Mouse (Mus musculus): ENCODE measurements around the gene Ndufs2. TPM values are rescaled to one million over a fixed set of nuclear protein-coding genes. Genes with fewer than 3 reads are reported as not detected.

Gene Ndufs2
- polyA plus RNA-seq, 1 experiment from 2014 or later: 280 TPM

- H3K9ac ChIP-seq (ENCODE audit: low read depth, low read length): peak overlapping the region; percentile 81
- WGBS: 55% methylated on average over 9 of the region's 9 CpGs
- peaks cover 26% of the 10 kb centered on the region for H3K36me3 ChIP-seq (ENCODE audit: control insufficient read depth, insufficient read depth, low read length)
- H3K4me2 ChIP-seq (ENCODE audit: low read length): peak overlapping the region; percentile 75
- H3K9me3 ChIP-seq (ENCODE audit: control insufficient read depth, low read length): no peaks in the 10 kb centered on the region
- peak overlapping the region; percentile 73 for H3K4me3 ChIP-seq (ENCODE audit: low read length)
- peaks cover 12% of the 10 kb centered on the region for H3K4me1 ChIP-seq (ENCODE audit: control insufficient read depth, insufficient read depth, low read depth, low read length)
- no peak for ATAC-seq
- no peak overlapping the region for H3K27ac ChIP-seq (ENCODE audit: low read depth, low read length)
- no peaks in the 10 kb centered on the region for H3K27me3 ChIP-seq (replicated peaks; ENCODE audit: control insufficient read depth, insufficient read depth, low read length)
Observed at GRCm38 (mm10) chr1:171271196-171271595, 20.0 kb upstream of the Ndufs2 start.

GRCm38 (mm10) chr1:171270573-171270900 lies 19.3 kb upstream of the Ndufs2 start:
- H3K4me3 ChIP-seq (ENCODE audit: low read length): peak overlapping the region; percentile 73
- H3K4me1 ChIP-seq (ENCODE audit: control insufficient read depth, insufficient read depth, low read depth, low read length): peaks cover 12% of the 10 kb centered on the region
- peak overlapping the region; percentile 81 for H3K9ac ChIP-seq (ENCODE audit: low read depth, low read length)
- WGBS: 2% methylated on average over 17 of the region's 19 CpGs
- H3K27me3 ChIP-seq (replicated peaks; ENCODE audit: control insufficient read depth, insufficient read depth, low read length): no peaks in the 10 kb centered on the region
- peaks cover 20% of the 10 kb centered on the region for H3K36me3 ChIP-seq (ENCODE audit: control insufficient read depth, insufficient read depth, low read length)
- peak overlapping the region; percentile 65 for H3K27ac ChIP-seq (ENCODE audit: low read depth, low read length)
- ATAC-seq: peak; percentile 61
- H3K4me2 ChIP-seq (ENCODE audit: low read length): peak overlapping the region; percentile 75
- no peaks in the 10 kb centered on the region for H3K9me3 ChIP-seq (ENCODE audit: control insufficient read depth, low read length)

- Histone ChIP-seq H3K36me3 (ENCODE audit: control insufficient read depth, insufficient read depth, low read length) (peaks cover 15% of the 10 kb centered on the region), H3K4me1 (ENCODE audit: control insufficient read depth, insufficient read depth, low read depth, low read length) (peaks cover 12% of the 10 kb centered on the region), H3K27ac (ENCODE audit: low read depth, low read length) (peak within 1 kb of the TSS; percentile 65), H3K4me3 (ENCODE audit: low read length) (peak within 1 kb of the TSS; percentile 73), H3K27me3 (replicated peaks; ENCODE audit: control insufficient read depth, insufficient read depth, low read length) (no peaks in the 10 kb centered on the region), H3K9me3 (ENCODE audit: control insufficient read depth, low read length) (no peaks in the 10 kb centered on the region), H3K9ac (ENCODE audit: low read depth, low read length) (peak within 1 kb of the TSS; percentile 81), H3K4me2 (ENCODE audit: low read length) (peak within 1 kb of the TSS; percentile 75)
- WGBS: 2% methylated on average over 36 of the region's 36 CpGs
- peak; percentile 95 for ATAC-seq
Observed at GRCm38 (mm10) chr1:171269848-171270572, 18.8 kb upstream of the Ndufs2 start, which contains the start of gene B4galt3. TSS of gene B4galt3 (plus strand) at chr1:171270328.

GRCm38 (mm10) chr1:171268341-171268740 lies 17.2 kb upstream of the Ndufs2 start:
- no peak overlapping the region for H3K9ac ChIP-seq (ENCODE audit: low read depth, low read length)
- 72% methylated on average over 1 of the region's 1 CpGs for WGBS
- H3K4me1 ChIP-seq (ENCODE audit: control insufficient read depth, insufficient read depth, low read depth, low read length): peaks cover 18% of the 10 kb centered on the region
- H3K9me3 ChIP-seq (ENCODE audit: control insufficient read depth, low read length): no peaks in the 10 kb centered on the region
- H3K36me3 ChIP-seq (ENCODE audit: control insufficient read depth, insufficient read depth, low read length): peaks cover 4% of the 10 kb centered on the region; the same call in 1 of the 2 replicates
- no peaks in the 10 kb centered on the region for H3K27me3 ChIP-seq (replicated peaks; ENCODE audit: control insufficient read depth, insufficient read depth, low read length)
- H3K4me2 ChIP-seq (ENCODE audit: low read length): no peak overlapping the region
- H3K27ac ChIP-seq (ENCODE audit: low read depth, low read length): no peak overlapping the region
- H3K4me3 ChIP-seq (ENCODE audit: low read length): no peak overlapping the region
- ATAC-seq: no peak

- Histone ChIP-seq H3K4me3 (ENCODE audit: low read length) (no peak overlapping the region), H3K9ac (ENCODE audit: low read depth, low read length) (no peak overlapping the region), H3K36me3 (ENCODE audit: control insufficient read depth, insufficient read depth, low read length) (no peaks in the 10 kb centered on the region), H3K4me1 (ENCODE audit: control insufficient read depth, insufficient read depth, low read depth, low read length) (peaks cover 16% of the 10 kb centered on the region), H3K9me3 (ENCODE audit: control insufficient read depth, low read length) (no peaks in the 10 kb centered on the region), H3K27ac (ENCODE audit: low read depth, low read length) (no peak overlapping the region), H3K4me2 (ENCODE audit: low read length) (no peak overlapping the region), H3K27me3 (replicated peaks; ENCODE audit: control insufficient read depth, insufficient read depth, low read length) (no peaks in the 10 kb centered on the region)
- 75% methylated on average over 4 of the region's 4 CpGs for WGBS
- no peak for ATAC-seq
Observed at GRCm38 (mm10) chr1:171265971-171266744, 15.0 kb upstream of the Ndufs2 start.

GRCm38 (mm10) chr1:171263666-171264461 lies 12.7 kb upstream of the Ndufs2 start:
- H3K4me3 ChIP-seq (ENCODE audit: low read length): no peak overlapping the region
- peaks cover 14% of the 10 kb centered on the region for H3K4me1 ChIP-seq (ENCODE audit: control insufficient read depth, insufficient read depth, low read depth, low read length)

GRCm38 (mm10) chr1:171263185-171263611 lies 12.0 kb upstream of the Ndufs2 start:
- H3K4me1 ChIP-seq (ENCODE audit: control insufficient read depth, insufficient read depth, low read depth, low read length): peaks cover 14% of the 10 kb centered on the region
- 0% methylated on average over 2 of the region's 2 CpGs for WGBS
- no peaks in the 10 kb centered on the region for H3K36me3 ChIP-seq (ENCODE audit: control insufficient read depth, insufficient read depth, low read length)
- H3K9me3 ChIP-seq (ENCODE audit: control insufficient read depth, low read length): no peaks in the 10 kb centered on the region
- peak overlapping the region; percentile 60 for H3K4me2 ChIP-seq (ENCODE audit: low read length)
- H3K27ac ChIP-seq (ENCODE audit: low read depth, low read length): peak overlapping the region; percentile 72
- ATAC-seq: peak; percentile 94
- H3K27me3 ChIP-seq (replicated peaks; ENCODE audit: control insufficient read depth, insufficient read depth, low read length): no peaks in the 10 kb centered on the region
- no peak overlapping the region for H3K9ac ChIP-seq (ENCODE audit: low read depth, low read length)
- peak overlapping the region; percentile 35 for H3K4me3 ChIP-seq (ENCODE audit: low read length)

More at GRCm38 (mm10) chr1:171263666-171264461, 12.7 kb upstream of the Ndufs2 start:
- Histone ChIP-seq H3K27me3 (replicated peaks; ENCODE audit: control insufficient read depth, insufficient read depth, low read length) (no peaks in the 10 kb centered on the region), H3K36me3 (ENCODE audit: control insufficient read depth, insufficient read depth, low read length) (no peaks in the 10 kb centered on the region), H3K9me3 (ENCODE audit: control insufficient read depth, low read length) (no peaks in the 10 kb centered on the region), H3K4me2 (ENCODE audit: low read length) (no peak overlapping the region; the same call in 1 of the 2 replicates), H3K27ac (ENCODE audit: low read depth, low read length) (peak overlapping the region; percentile 72), H3K9ac (ENCODE audit: low read depth, low read length) (no peak overlapping the region)
- ATAC-seq: no peak
- WGBS: 84% methylated on average over 3 of the region's 3 CpGs

- peak overlapping the region; percentile 35 for H3K4me3 ChIP-seq (ENCODE audit: low read length)
- no peaks in the 10 kb centered on the region for H3K27me3 ChIP-seq (replicated peaks; ENCODE audit: control insufficient read depth, insufficient read depth, low read length)
- H3K9ac ChIP-seq (ENCODE audit: low read depth, low read length): peak overlapping the region; percentile 57
- peak; percentile 83 for ATAC-seq
- H3K36me3 ChIP-seq (ENCODE audit: control insufficient read depth, insufficient read depth, low read length): no peaks in the 10 kb centered on the region
- H3K4me1 ChIP-seq (ENCODE audit: control insufficient read depth, insufficient read depth, low read depth, low read length): peaks cover 14% of the 10 kb centered on the region
- no peaks in the 10 kb centered on the region for H3K9me3 ChIP-seq (ENCODE audit: control insufficient read depth, low read length)
- H3K27ac ChIP-seq (ENCODE audit: low read depth, low read length): peak overlapping the region; percentile 87
- WGBS: 5% methylated on average over 8 of the region's 8 CpGs
- peak overlapping the region; percentile 60 for H3K4me2 ChIP-seq (ENCODE audit: low read length)
Observed at GRCm38 (mm10) chr1:171262594-171263130, 11.5 kb upstream of the Ndufs2 start.

Data from hindbrain, embryonic 16.5 days (tissue).